Mouse (Mus musculus): ENCODE measurements around the gene Glud1. TPM values are rescaled to one million over a fixed set of nuclear protein-coding genes. Genes with fewer than 3 reads are reported as not detected.
A peak's percentile ranks its signal among the peaks of the same experiment; 100 is the strongest.
"Not testable (repeated sequence)": the region's sequence is repeated elsewhere in the genome, so short reads cannot be mapped to it uniquely, and the experiment has no call there.

Gene Glud1
- polyA plus RNA-seq, 1 experiment from 2014 or later = 105 TPM

DNA sequence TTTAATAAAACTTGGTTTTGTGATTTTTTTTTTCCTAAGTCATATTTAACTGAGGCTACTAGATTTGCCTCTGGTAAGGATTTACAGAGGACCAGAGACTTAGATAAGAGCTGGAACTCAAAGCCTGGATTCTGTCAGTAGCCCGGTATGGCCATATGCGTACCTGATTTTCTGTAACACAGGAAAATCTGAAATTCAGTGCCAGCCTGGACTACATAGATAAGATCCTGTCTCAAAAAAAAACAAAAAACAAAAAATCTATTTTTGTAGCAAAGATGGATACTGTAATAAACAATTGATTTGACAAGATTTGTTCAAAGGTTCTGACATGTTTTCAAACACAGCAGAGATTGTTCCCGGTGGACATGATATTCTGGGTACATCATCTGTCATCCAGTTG is 3.1 kb downstream of the Glud1 start:
- peak overlapping the region; percentile 73; the same call in 1 of the 2 replicates for H3K4me2 ChIP-seq
- 0 out of 2 replicates have a peak overlapping the region, but pooled peaks have one; percentile 95 for H3K4me3 ChIP-seq (replicated peaks)
- peaks cover 35% of the 10 kb centered on the region for H3K4me1 ChIP-seq
- H3K27me3 ChIP-seq = no peaks in the 10 kb centered on the region
- no peaks in the 10 kb centered on the region for H3K9me3 ChIP-seq (replicated peaks)
- ATAC-seq (replicated peaks; ENCODE audit: low FRiP score) = no peak
- WGBS = 80% methylated on average over 3 of the region's 3 CpGs
- H3K9ac ChIP-seq = no peak overlapping the region
- no peak overlapping the region for H3K27ac ChIP-seq
- H3K36me3 ChIP-seq = peaks cover 20% of the 10 kb centered on the region

DNA sequence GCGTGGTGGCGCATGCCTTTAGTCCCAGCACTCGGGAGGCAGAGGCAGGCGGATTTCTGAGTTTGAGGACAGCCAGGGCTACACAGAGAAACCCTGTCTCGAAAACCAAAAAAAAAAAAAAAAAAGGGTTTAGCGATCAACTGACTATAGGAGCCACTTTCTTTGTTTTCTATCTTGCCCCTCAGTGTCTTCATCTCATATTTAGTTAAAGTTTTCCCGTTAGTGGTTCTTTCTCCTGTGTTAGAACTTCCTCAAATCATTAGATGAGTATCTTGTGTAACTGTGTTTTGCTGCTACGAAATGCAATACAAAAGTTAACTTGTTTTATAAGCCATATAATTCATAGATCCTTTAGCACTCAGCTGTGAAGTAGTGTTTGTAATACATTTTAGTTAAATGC is 3.9 kb downstream of the Glud1 start:
- H3K9me3 ChIP-seq (replicated peaks); H3K4me3 ChIP-seq (replicated peaks); H3K9ac ChIP-seq; H3K27ac ChIP-seq; H3K27me3 ChIP-seq; ATAC-seq (replicated peaks; ENCODE audit: low FRiP score): not testable (repeated sequence)
- Histone ChIP-seq H3K4me1 (peaks cover 33% of the 10 kb centered on the region), H3K4me2 (0 out of 2 replicates have a peak overlapping the region, but pooled peaks have one; percentile 73), H3K36me3 (peaks cover 22% of the 10 kb centered on the region)
- WGBS = 88% methylated on average over 8 of the region's 8 CpGs

DNA sequence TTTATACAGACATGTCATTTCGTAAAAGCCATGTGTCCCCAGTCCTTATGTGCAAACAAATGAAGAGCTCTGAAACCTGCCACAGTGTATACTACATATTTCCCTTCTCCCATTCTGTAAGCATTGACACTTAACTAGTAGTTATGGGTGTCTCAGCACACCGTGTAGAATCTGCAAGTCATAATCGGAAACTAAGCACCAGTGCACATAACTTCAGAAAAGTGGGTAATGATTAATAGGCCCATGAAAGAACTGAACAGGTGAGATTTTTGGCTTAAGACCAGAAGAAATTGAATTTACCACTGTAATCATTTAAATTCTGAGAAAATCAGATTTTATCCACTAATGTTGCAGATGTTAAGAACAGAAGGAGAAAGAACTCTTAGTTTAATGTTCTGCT is 4.3 kb downstream of the Glud1 start:
- Histone ChIP-seq H3K27ac (no peak overlapping the region; the same call in 1 of the 2 replicates), H3K4me2 (0 out of 2 replicates have a peak overlapping the region, but pooled peaks have one; percentile 73)

DNA sequence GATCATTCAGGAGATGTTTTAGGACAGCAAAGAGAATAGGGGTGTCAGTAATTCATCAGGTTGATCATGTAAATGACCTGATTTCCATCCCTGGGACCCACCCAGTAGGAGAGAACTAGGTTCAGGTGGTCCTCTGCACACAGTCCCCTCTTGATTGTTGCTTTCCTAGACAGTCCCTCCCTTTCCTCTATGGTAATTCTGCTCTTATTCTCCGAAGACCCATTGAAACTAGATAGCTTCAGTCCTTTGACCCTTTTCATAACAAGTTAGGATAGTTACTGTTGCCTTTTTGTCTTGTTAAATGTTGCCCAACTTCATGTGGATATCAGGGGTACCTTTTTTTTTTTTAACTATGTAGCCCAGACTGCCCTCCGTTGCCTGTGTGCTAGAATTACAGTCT is 5.8 kb downstream of the Glud1 start:
- Histone ChIP-seq H3K9me3 (replicated peaks) (no peaks in the 10 kb centered on the region), H3K27ac (no peak overlapping the region), H3K27me3 (no peaks in the 10 kb centered on the region), H3K36me3 (peaks cover 39% of the 10 kb centered on the region), H3K4me2 (no peak overlapping the region), H3K4me3 (replicated peaks) (no peak overlapping the region), H3K4me1 (peaks cover 27% of the 10 kb centered on the region), H3K9ac (no peak overlapping the region)
- no peak for ATAC-seq (replicated peaks; ENCODE audit: low FRiP score)
- 80% methylated on average over 2 of the region's 2 CpGs for WGBS

More for the DNA sequence above, 4.3 kb downstream of the Glud1 start:
- no peak overlapping the region for H3K9ac ChIP-seq
- WGBS = 68% methylated on average over 3 of the region's 3 CpGs
- H3K4me1 ChIP-seq = peaks cover 29% of the 10 kb centered on the region
- no peaks in the 10 kb centered on the region for H3K27me3 ChIP-seq
- H3K9me3 ChIP-seq (replicated peaks) = no peaks in the 10 kb centered on the region
- ATAC-seq (replicated peaks; ENCODE audit: low FRiP score) = no peak
- H3K4me3 ChIP-seq (replicated peaks) = no peak overlapping the region
- H3K36me3 ChIP-seq = peaks cover 26% of the 10 kb centered on the region

DNA sequence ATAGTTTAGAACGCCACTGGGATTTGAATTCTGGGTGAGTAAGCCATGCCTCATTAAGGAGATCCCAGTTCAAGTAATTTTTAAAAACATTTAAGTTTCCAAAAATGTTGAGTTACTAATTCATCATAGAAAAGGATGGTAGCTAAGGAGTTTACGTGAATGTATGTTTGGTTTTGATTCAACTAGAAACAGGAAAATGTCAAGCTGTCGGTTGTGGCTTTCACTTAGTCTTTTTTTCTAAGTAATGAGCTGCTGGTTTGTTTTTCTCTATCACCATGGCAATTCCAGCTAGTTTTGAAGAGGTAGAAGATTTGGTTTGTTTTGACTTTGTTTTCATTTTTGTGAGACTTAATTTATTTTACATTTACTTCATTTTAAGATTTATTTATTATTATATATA is 6.9 kb downstream of the Glud1 start:
- Histone ChIP-seq H3K27ac (no peak overlapping the region), H3K27me3 (no peaks in the 10 kb centered on the region), H3K4me1 (peaks cover 23% of the 10 kb centered on the region), H3K9ac (no peak overlapping the region), H3K36me3 (peaks cover 42% of the 10 kb centered on the region), H3K4me3 (replicated peaks) (no peak overlapping the region), H3K9me3 (replicated peaks) (no peaks in the 10 kb centered on the region), H3K4me2 (no peak overlapping the region)
- no peak for ATAC-seq (replicated peaks; ENCODE audit: low FRiP score)
- WGBS = 89% methylated on average over 3 of the region's 3 CpGs

DNA sequence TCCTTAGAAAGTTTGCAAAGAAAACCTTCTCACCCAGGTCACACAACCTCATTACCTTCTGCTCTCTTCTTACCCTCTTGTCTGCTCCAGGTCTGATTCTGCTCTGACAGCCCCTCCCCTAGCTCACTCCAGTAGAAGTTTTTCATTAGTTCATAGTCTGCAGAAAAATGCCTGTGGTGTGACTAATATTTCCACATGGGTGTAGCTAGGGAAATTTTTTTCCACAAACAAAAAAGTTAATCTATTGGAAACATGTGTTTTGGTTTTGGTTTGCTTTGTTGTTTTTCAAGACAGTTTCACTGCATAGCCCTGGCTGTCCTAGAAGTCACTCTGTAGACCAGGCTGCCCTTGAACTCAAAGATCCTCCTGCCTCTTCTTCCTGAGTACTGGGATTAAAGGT is 7.6 kb downstream of the Glud1 start:
- Histone ChIP-seq H3K27me3 (no peaks in the 10 kb centered on the region), H3K27ac (no peak overlapping the region), H3K36me3 (peaks cover 47% of the 10 kb centered on the region), H3K4me3 (replicated peaks) (no peak overlapping the region), H3K4me1 (peaks cover 18% of the 10 kb centered on the region), H3K9ac (no peak overlapping the region), H3K9me3 (replicated peaks) (no peaks in the 10 kb centered on the region), H3K4me2 (no peak overlapping the region)
- ATAC-seq (replicated peaks; ENCODE audit: low FRiP score) = no peak

DNA sequence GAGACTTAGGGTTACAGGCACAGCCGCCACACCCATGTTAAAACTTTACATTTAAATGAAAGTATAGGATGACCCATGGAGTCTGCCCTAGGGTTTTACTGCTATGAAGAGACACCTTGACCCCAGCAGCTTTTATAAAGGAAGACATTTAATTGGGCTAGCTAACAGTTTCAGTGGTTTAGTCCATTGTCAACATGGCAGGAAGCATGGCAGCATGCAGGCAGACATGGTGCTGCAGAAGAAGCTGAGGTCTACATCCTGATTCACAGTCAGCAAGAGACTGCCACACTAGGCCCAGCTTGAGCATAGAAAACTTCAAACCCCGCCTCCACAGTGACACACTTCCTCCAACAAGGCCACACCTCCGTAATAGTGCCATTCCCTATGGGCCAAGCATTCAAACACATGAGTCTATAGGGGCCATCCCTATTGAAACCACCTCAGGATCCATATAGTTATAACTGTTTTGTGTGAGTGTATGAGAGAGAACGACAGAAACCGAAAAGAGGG is 13.1 kb downstream of the Glud1 start:
- peaks cover 65% of the 10 kb centered on the region for H3K36me3 ChIP-seq
- no peaks in the 10 kb centered on the region for H3K9me3 ChIP-seq (replicated peaks)
- H3K4me2 ChIP-seq = no peak overlapping the region
- H3K27me3 ChIP-seq = no peaks in the 10 kb centered on the region
- ATAC-seq (replicated peaks; ENCODE audit: low FRiP score) = no peak
- H3K4me3 ChIP-seq (replicated peaks) = no peak overlapping the region
- no peak overlapping the region for H3K27ac ChIP-seq
- H3K4me1 ChIP-seq = no peaks in the 10 kb centered on the region
- WGBS = 92% methylated on average over 5 of the region's 5 CpGs
- no peak overlapping the region for H3K9ac ChIP-seq

DNA sequence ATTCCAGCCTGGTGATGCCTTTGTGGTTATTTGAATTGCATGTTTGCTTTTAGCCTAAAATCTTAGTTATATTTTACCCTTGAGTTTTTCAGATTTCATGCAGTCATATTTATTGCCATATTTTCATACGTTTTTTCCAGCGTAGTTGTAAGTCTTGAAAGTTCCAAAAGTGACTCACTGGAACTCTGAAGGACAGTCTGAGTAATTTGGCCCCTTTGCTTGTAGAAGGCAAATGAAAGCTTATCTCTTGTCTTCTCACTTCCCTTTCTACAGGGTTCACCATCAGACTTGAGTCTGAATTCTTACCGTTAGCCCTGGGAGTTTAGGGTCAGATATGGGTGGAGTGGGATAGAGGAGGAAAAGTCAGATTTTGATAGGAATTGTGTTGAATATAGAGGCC is 16.1 kb downstream of the Glud1 start:
- Histone ChIP-seq H3K27me3 (no peaks in the 10 kb centered on the region), H3K36me3 (peaks cover 73% of the 10 kb centered on the region), H3K9me3 (replicated peaks) (no peaks in the 10 kb centered on the region), H3K27ac (no peak overlapping the region), H3K4me1 (no peaks in the 10 kb centered on the region), H3K9ac (no peak overlapping the region), H3K4me3 (replicated peaks) (no peak overlapping the region), H3K4me2 (no peak overlapping the region)
- whole genome bisulfite sequencing = 91% methylated on average over 3 of the region's 3 CpGs
- ATAC-seq (replicated peaks; ENCODE audit: low FRiP score) = no peak

DNA sequence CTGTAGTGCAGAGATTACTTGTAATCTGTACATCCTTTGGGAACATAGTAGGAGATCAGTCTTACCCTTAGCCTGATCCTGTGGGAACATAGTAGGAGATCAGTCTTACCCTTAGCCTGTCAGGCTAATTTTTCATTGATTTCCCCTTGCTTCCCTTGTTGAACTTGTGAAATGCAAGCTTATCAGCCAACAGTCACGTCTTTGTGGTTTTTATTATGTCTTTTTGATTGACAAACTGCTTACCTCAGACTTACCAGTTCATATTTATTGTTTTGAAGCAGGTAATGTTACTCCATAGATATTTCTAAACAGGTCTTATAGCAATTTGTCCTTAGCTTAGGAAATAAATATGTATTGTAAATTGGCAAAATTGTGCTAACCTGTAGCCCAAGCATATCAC is 17.1 kb downstream of the Glud1 start:
- 68% methylated on average over 1 of the region's 1 CpGs for WGBS
- H3K27ac ChIP-seq = no peak overlapping the region
- ATAC-seq (replicated peaks; ENCODE audit: low FRiP score) = no peak
- H3K4me2 ChIP-seq = no peak overlapping the region
- H3K4me3 ChIP-seq (replicated peaks) = no peak overlapping the region
- no peak overlapping the region for H3K9ac ChIP-seq
- H3K4me1 ChIP-seq = no peaks in the 10 kb centered on the region
- no peaks in the 10 kb centered on the region for H3K27me3 ChIP-seq
- H3K9me3 ChIP-seq (replicated peaks) = no peaks in the 10 kb centered on the region
- peaks cover 79% of the 10 kb centered on the region for H3K36me3 ChIP-seq

DNA sequence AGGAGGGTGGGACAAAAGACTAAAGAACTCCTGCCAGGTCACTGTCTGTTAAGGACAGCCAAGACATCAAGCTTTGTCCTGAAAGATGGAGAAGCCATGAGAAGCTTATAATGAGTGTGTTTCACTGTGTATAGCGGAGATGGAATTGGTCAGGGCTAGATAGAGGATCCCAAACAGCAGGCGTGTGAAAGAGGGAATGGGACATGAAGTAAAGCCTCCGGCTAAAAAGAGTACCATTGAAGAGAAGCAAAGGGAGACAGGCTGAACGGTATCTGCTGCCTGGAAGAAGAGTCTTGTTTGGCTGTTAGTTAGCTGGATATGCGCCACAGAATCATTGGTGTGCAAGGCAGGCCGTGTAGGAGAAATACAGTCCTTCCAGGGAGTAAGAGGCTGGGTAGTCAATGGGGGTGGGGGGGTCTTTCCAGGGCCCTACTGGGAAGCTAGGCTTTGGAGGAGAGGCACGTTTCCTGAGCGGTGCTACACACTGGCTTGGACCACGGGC is 20.2 kb downstream of the Glud1 start:
- WGBS = 93% methylated on average over 9 of the region's 9 CpGs
- ATAC-seq (replicated peaks; ENCODE audit: low FRiP score) = no peak
- no peak overlapping the region for H3K4me2 ChIP-seq
- H3K9ac ChIP-seq = no peak overlapping the region
- no peaks in the 10 kb centered on the region for H3K27me3 ChIP-seq
- H3K27ac ChIP-seq = no peak overlapping the region
- H3K4me3 ChIP-seq (replicated peaks) = no peak overlapping the region
- no peaks in the 10 kb centered on the region for H3K4me1 ChIP-seq
- H3K36me3 ChIP-seq = peaks cover 85% of the 10 kb centered on the region
- H3K9me3 ChIP-seq (replicated peaks) = no peaks in the 10 kb centered on the region

DNA sequence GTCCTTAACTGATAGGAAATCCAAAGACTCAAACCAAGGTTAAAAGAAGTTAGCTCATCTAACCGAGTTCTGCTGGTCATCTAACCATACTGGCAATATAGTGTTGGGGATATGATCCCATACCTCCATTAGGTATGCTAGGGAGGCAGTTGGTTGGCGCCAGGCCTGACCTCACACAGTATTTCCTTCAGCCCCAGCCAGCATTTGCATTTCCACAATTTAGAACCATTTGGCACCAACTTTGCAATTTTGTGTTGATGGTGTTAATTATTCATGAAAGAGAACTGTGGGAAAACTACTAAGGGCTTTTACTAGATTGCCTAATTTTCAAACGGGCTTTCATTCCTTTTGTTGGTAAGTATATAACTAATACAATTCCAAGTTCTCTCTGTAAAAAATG is 21.4 kb downstream of the Glud1 start:
- no peak overlapping the region for H3K4me3 ChIP-seq (replicated peaks)
- no peaks in the 10 kb centered on the region for H3K27me3 ChIP-seq
- no peaks in the 10 kb centered on the region for H3K4me1 ChIP-seq
- 89% methylated on average over 3 of the region's 3 CpGs for WGBS
- H3K36me3 ChIP-seq = peaks cover 86% of the 10 kb centered on the region
- H3K9ac ChIP-seq = no peak overlapping the region
- no peaks in the 10 kb centered on the region for H3K9me3 ChIP-seq (replicated peaks)
- H3K4me2 ChIP-seq = no peak overlapping the region
- no peak for ATAC-seq (replicated peaks; ENCODE audit: low FRiP score)
- no peak overlapping the region for H3K27ac ChIP-seq

DNA sequence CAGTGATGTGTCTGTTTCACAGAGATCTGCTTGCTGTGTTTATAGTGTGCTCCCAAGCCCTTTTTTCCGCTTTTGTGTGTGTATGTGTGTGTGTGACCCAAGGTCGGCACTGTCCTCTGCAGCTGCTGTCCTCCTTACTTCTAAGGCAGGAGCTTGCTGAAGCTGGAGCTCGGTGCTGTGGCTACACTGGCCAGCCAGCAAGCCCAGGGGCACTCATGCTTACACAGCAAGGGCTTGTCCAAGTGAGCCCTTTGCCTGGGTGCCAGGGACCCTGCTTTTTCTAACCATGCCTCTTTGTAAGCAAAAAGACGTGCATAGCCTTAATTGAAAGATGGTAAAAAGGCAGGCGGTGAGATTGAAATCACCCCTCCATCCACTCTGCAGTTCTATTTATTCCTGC is 21.9 kb downstream of the Glud1 start:
- Histone ChIP-seq H3K27ac (no peak overlapping the region), H3K9ac (no peak overlapping the region), H3K4me1 (no peaks in the 10 kb centered on the region), H3K36me3 (peaks cover 89% of the 10 kb centered on the region), H3K9me3 (replicated peaks) (no peaks in the 10 kb centered on the region), H3K27me3 (no peaks in the 10 kb centered on the region), H3K4me3 (replicated peaks) (no peak overlapping the region), H3K4me2 (no peak overlapping the region)
- no peak for ATAC-seq (replicated peaks; ENCODE audit: low FRiP score)
- 92% methylated on average over 5 of the region's 5 CpGs for WGBS

DNA sequence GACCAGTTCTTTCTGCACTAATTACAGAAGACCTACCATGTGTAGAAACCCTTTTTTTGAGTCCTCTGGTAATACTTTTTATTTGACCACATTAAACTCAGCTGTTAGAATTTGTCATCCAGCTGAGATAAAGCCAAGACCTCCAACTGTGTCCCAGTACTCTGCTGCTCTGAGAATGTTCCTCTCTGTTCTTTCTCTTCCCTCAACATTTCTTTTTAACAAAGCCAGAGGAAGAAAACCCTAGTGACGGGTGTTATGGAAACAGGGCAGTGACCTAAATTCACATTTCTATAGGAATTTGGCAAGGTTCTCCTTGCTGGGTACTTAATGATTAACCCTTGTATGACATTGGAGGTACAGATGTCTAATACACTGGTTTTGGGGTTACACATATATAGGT is 28.9 kb downstream of the Glud1 start:
- H3K4me3 ChIP-seq (replicated peaks) = no peak overlapping the region
- no peaks in the 10 kb centered on the region for H3K4me1 ChIP-seq
- H3K27ac ChIP-seq = no peak overlapping the region
- no peak overlapping the region for H3K9ac ChIP-seq
- H3K4me2 ChIP-seq = no peak overlapping the region
- ATAC-seq (replicated peaks; ENCODE audit: low FRiP score) = no peak
- H3K9me3 ChIP-seq (replicated peaks) = no peaks in the 10 kb centered on the region
- no peaks in the 10 kb centered on the region for H3K27me3 ChIP-seq
- WGBS = 76% methylated on average over 1 of the region's 1 CpGs
- peaks cover 95% of the 10 kb centered on the region for H3K36me3 ChIP-seq

Data from kidney, embryonic 15.5 days (tissue).